Comparison of ENCODE assay signal across 9 mouse cellular contexts in genomic region chr7:99409441-99410222, GRCm38 (mm10). TPM values are rescaled to one million over a fixed set of nuclear protein-coding genes. Genes with fewer than 3 reads are reported as not detected.
A peak's percentile ranks its signal among the peaks of the same experiment; 100 is the strongest.
DNase-seq lines count a peak whose midpoint lies in the region; ATAC-seq lines count a peak whose summit lies in the region.
"Had no signal": no experiment of that assay in that cellular context is flagged by ENCODE, and none has a peak within 500 bp of the region (broad histone marks: within the 10 kb centered on the region; RNA-seq: fewer than 3 reads in every experiment).

No protein-coding gene starts in this region.

- no peak overlapping the region for H3K9ac ChIP-seq in hindbrain, embryonic 11.5 days (ENCODE audit: low read depth, low read length)
- H3K9ac ChIP-seq: liver, embryonic 15.5 days had no signal

- H3K36me3 ChIP-seq in hindbrain, embryonic 10.5 days = peaks cover 61% of the 10 kb centered on the region
- H3K36me3 ChIP-seq in hindbrain, embryonic 11.5 days (ENCODE audit: control insufficient read depth, insufficient read depth, low read length) = no peaks in the 10 kb centered on the region
- no peaks in the 10 kb centered on the region for H3K36me3 ChIP-seq in limb, embryonic 10.5 days
- H3K36me3 ChIP-seq: liver, embryonic 15.5 days had no signal

- no peak for ATAC-seq in hindbrain, embryonic 11.5 days (ENCODE audit: low FRiP score)

- no peak overlapping the region for H3K4me3 ChIP-seq in hindbrain, embryonic 10.5 days
- H3K4me3 ChIP-seq in hindbrain, embryonic 11.5 days (ENCODE audit: low read depth, low read length) = no peak overlapping the region
- no peak overlapping the region for H3K4me3 ChIP-seq in limb, embryonic 10.5 days
- H3K4me3 ChIP-seq: liver, embryonic 15.5 days had no signal

- no peak overlapping the region for H3K4me2 ChIP-seq in hindbrain, embryonic 11.5 days (replicated peaks; ENCODE audit: low read depth, low read length)
- H3K4me2 ChIP-seq: liver, embryonic 15.5 days had no signal

- 0 out of 2 replicates have a peak, but pooled peaks cover 4% of the 10 kb centered on the region for H3K9me3 ChIP-seq in hindbrain, embryonic 10.5 days
- H3K9me3 ChIP-seq in hindbrain, embryonic 11.5 days (ENCODE audit: control insufficient read depth, low read length) = no peaks in the 10 kb centered on the region
- no peaks in the 10 kb centered on the region for H3K9me3 ChIP-seq in limb, embryonic 10.5 days (replicated peaks)
- H3K9me3 ChIP-seq: liver, embryonic 15.5 days had no signal

- DNase-seq in hindbrain, embryonic 10.5 days (ENCODE audit: low spot score) = no peak
- no peak for DNase-seq in hindbrain, embryonic 11.5 days (ENCODE audit: low spot score)
- peak; percentile 49 for DNase-seq in right cerebral cortex, adult 18-20 months
- no peak for DNase-seq in right cerebral cortex, postnatal 14 days
- DNase-seq in limb, embryonic 10.5 days (ENCODE audit: low spot score) = no peak
- DNase-seq in layer of hippocampus, postnatal 14 days (ENCODE audit: low spot score in 2 of 2) = no peak
- no peak for DNase-seq in cerebellum, adult 8-10 months
- DNase-seq: cerebellum, postnatal 14 days had no signal

- WGBS in hindbrain, embryonic 10.5 days = 84% methylated on average over 8 of the region's 8 CpGs
- 81% methylated on average over 8 of the region's 8 CpGs for WGBS in hindbrain, embryonic 11.5 days
- 74% methylated on average over 8 of the region's 8 CpGs for WGBS in limb, embryonic 10.5 days

- H3K27ac ChIP-seq in hindbrain, embryonic 10.5 days = peak overlapping the region; percentile 62; the same call in 1 of the 2 replicates
- H3K27ac ChIP-seq in hindbrain, embryonic 11.5 days (ENCODE audit: low read depth, low read length) = no peak overlapping the region
- peak overlapping the region; percentile 66 for H3K27ac ChIP-seq in limb, embryonic 10.5 days
- H3K27ac ChIP-seq: liver, embryonic 15.5 days had no signal

- no peaks in the 10 kb centered on the region for H3K27me3 ChIP-seq in hindbrain, embryonic 10.5 days (ENCODE audit: insufficient read depth, poor library complexity, severe bottlenecking)
- no peaks in the 10 kb centered on the region for H3K27me3 ChIP-seq in hindbrain, embryonic 11.5 days (ENCODE audit: control insufficient read depth, insufficient read depth, low read length)
- no peaks in the 10 kb centered on the region for H3K27me3 ChIP-seq in limb, embryonic 10.5 days (ENCODE audit: low read depth, poor library complexity, severe bottlenecking)
- H3K27me3 ChIP-seq: liver, embryonic 15.5 days had no signal

- peaks cover 49% of the 10 kb centered on the region for H3K4me1 ChIP-seq in hindbrain, embryonic 10.5 days (replicated peaks)
- peaks cover 3% of the 10 kb centered on the region; the same call in 1 of the 2 replicates for H3K4me1 ChIP-seq in hindbrain, embryonic 11.5 days (replicated peaks; ENCODE audit: control insufficient read depth, insufficient read depth, low read length)
- H3K4me1 ChIP-seq in limb, embryonic 10.5 days = peaks cover 50% of the 10 kb centered on the region

RNA-seq across cellular contexts. Expression of gene Gdpd5, which starts 28.4 kb away (rescaled TPM):
- polyA plus RNA-seq in hindbrain, embryonic 10.5 days (2016; fragmentation: Nextera tagmentation; extraction: Ambion mirVana) = 33.8 and 43.8 TPM in 2 replicates
- polyA plus RNA-seq in hindbrain, embryonic 11.5 days (2014; fragmentation: Nextera tagmentation; extraction: Ambion mirVana) = 23.0 and 25.9 TPM in 2 replicates
- polyA plus RNA-seq in limb, embryonic 10.5 days (2016; fragmentation: Nextera tagmentation; extraction: Ambion mirVana) = 9.9 and 12.3 TPM in 2 replicates
- 10 to 100 TPM; 30.0 to 31.6 TPM for total RNA-seq in layer of hippocampus, postnatal 14 days (2021)

RNA-seq across cellular contexts. Expression of gene Klhl35, which starts 56.2 kb away (rescaled TPM):
- 5.9 and 24.4 TPM in 2 replicates for polyA plus RNA-seq in hindbrain, embryonic 10.5 days (2016; fragmentation: Nextera tagmentation; extraction: Ambion mirVana)
- 30.3 and 35.7 TPM in 2 replicates for polyA plus RNA-seq in hindbrain, embryonic 11.5 days (2014; fragmentation: Nextera tagmentation; extraction: Ambion mirVana)
- polyA plus RNA-seq in limb, embryonic 10.5 days (2016; fragmentation: Nextera tagmentation; extraction: Ambion mirVana) = 0.21 and 0.63 TPM in 2 replicates
- 1 to 10 TPM; 4.4 to 4.9 TPM for total RNA-seq in layer of hippocampus, postnatal 14 days (2021)

RNA-seq across cellular contexts. Expression of gene Serpinh1, which starts 56.6 kb away (rescaled TPM):
- polyA plus RNA-seq in hindbrain, embryonic 10.5 days (2016; fragmentation: Nextera tagmentation; extraction: Ambion mirVana) = 861 and 996 TPM in 2 replicates
- polyA plus RNA-seq in hindbrain, embryonic 11.5 days (2014; fragmentation: Nextera tagmentation; extraction: Ambion mirVana) = 245 and 269 TPM in 2 replicates
- polyA plus RNA-seq in limb, embryonic 10.5 days (2016; fragmentation: Nextera tagmentation; extraction: Ambion mirVana) = 1,171 and 1,177 TPM in 2 replicates
- 10 to 100 TPM; 41.9 to 58.7 TPM for total RNA-seq in layer of hippocampus, postnatal 14 days (2021)
